Mouse (Mus musculus): ENCODE measurements around the gene Msrb1. TPM values are rescaled to one million over a fixed set of nuclear protein-coding genes. Genes with fewer than 3 reads are reported as not detected.
"Not testable (repeated sequence)": the region's sequence is repeated elsewhere in the genome, so short reads cannot be mapped to it uniquely, and the experiment has no call there.

Msrb1 gene
- polyA plus RNA-seq, 1 experiment from 2014 or later, result 23.6 TPM

DNA sequence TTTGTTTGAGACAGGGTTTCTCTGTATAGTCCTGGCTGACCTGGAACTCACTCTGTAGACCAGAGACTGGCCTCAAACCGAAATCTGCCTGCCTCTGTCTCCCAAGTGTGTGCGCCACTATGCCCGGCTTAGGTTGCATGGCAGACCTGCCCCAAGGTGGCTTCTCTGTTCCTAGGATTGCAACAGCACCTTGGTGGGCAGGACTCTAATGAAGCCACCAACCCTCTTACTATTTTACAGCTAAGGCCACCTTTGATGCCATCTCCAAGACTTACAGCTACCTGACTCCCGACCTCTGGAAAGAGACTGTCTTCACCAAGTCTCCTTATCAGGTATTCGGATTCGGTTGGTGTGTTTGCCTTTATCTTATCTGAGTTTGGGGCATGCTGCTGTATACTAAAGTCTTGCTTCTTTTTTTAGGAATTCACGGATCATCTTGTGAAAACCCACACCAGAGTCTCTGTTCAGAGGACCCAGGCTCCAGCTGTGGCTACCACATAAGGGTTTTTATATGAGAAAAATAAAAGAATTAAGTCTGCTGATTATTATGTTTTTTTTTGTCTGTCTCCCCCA lies 15.0 kb upstream of the Msrb1 start:
- H3K27me3 ChIP-seq; H3K9me3 ChIP-seq; ATAC-seq (ENCODE audit: insufficient number of reproducible peaks, insufficient read depth, low FRiP score, low TSS enrichment): not testable (repeated sequence)
- H3K27ac ChIP-seq, result 0 out of 2 replicates have a peak overlapping the region, but pooled peaks have one; percentile 9
- peaks cover 29% of the 10 kb centered on the region for H3K4me1 ChIP-seq
- H3K4me3 ChIP-seq, result peak overlapping the region; percentile 84
- WGBS, result 59% methylated on average over 7 of the region's 7 CpGs
- peaks cover 33% of the 10 kb centered on the region for H3K36me3 ChIP-seq
- peak overlapping the region; percentile 58 for H3K9ac ChIP-seq
- H3K4me2 ChIP-seq (replicated peaks), result peak overlapping the region; percentile 85

DNA sequence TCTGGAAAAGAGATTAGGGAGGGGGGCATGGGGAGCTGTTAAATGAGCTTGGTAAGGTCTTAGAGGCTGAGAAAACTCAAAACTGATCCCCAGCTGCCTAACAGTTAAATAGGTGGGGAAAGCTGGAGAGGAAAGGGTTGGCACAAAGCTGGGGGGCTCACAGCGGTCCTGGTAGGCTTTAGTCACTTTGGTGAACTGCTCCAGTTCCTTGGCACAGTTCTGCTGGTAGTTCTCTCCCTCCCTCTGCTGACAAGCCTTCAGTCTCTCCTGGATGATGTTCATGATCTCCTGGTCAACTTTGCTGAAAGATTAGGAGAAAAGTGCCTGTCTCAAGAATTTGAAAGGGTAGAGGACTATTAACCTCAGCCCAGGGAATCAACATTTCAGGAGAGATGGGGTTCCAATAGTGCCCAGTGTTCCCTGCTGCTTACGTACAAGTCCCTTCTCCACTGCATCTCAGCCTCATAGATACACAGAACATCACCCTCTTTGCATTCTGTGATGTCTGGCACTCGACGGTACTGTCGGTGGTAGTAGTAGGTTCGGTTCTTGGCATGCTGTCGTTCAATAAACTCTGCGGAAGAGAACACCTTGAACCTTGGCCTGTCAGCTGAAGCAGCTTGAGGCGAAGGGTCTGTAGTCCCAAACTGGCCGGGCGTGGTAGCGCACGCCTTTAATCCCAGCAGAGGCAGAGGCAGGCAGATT lies 14.1 kb upstream of the Msrb1 start:
- no peak overlapping the region for H3K9ac ChIP-seq
- H3K4me3 ChIP-seq, result peak overlapping the region; percentile 14; the same call in 1 of the 2 replicates
- no peak for ATAC-seq (ENCODE audit: insufficient number of reproducible peaks, insufficient read depth, low FRiP score, low TSS enrichment)
- H3K4me1 ChIP-seq, result peaks cover 29% of the 10 kb centered on the region
- H3K4me2 ChIP-seq (replicated peaks), result peak overlapping the region; percentile 85; the same call in 1 of the 2 replicates
- no peaks in the 10 kb centered on the region for H3K27me3 ChIP-seq
- 33% methylated on average over 13 of the region's 13 CpGs for WGBS
- H3K9me3 ChIP-seq, result no peaks in the 10 kb centered on the region
- no peak overlapping the region for H3K27ac ChIP-seq
- H3K36me3 ChIP-seq, result peaks cover 24% of the 10 kb centered on the region

DNA sequence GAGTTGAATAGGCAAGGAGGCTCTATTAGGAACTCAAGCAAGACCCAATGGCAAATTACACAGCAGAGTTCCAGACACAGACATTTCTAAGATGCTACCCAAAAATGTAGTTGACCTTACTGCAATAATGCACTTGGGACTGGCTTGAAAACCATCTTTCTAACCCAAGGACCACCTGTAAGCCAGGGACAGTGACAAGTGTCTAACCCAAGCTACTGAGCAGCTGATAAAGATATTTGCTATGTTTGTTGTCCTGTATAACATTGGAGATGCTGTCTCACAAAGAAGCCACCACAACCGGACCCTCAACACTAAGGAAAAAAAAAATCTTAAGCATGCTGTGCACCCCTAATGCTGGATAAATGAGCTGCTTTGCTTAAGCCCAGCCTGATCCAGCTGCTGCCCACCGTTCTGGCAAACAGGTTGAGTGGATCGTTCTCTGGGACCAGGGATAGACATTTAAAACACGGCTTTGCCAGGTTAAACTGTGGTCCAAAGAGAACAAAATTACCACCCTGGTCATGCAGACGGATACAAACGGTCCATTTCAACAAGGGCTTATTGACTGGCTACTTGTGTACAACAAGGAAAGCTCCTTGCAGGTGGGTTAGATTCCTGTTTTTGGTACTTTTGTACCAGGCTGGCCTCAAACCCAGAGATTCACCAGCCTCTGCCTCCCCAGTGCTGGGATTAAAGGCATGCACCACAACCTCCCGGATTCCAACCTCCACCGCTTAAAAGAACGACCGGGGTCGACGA lies 13.1 kb upstream of the Msrb1 start:
- Histone ChIP-seq H3K4me3 (peak overlapping the region; percentile 74), H3K27ac (peak overlapping the region; percentile 74), H3K27me3 (no peaks in the 10 kb centered on the region), H3K9me3 (no peaks in the 10 kb centered on the region), H3K4me2 (replicated peaks) (peak overlapping the region; percentile 69), H3K9ac (peak overlapping the region; percentile 86), H3K4me1 (peaks cover 29% of the 10 kb centered on the region), H3K36me3 (peaks cover 19% of the 10 kb centered on the region)
- ATAC-seq (ENCODE audit: insufficient number of reproducible peaks, insufficient read depth, low FRiP score, low TSS enrichment), result no peak
- WGBS, result 4% methylated on average over 12 of the region's 12 CpGs

- ATAC-seq (ENCODE audit: insufficient number of reproducible peaks, insufficient read depth, low FRiP score, low TSS enrichment), result 0 out of 2 replicates have a peak, but pooled peaks have one; percentile 3
- H3K27me3 ChIP-seq, result no peaks in the 10 kb centered on the region
- H3K4me3 ChIP-seq, result peak overlapping the region; percentile 74
- H3K36me3 ChIP-seq, result peaks cover 18% of the 10 kb centered on the region
- H3K9me3 ChIP-seq, result no peaks in the 10 kb centered on the region
- peak overlapping the region; percentile 86 for H3K9ac ChIP-seq
- peak overlapping the region; percentile 74 for H3K27ac ChIP-seq
- peaks cover 24% of the 10 kb centered on the region for H3K4me1 ChIP-seq
- H3K4me2 ChIP-seq (replicated peaks), result peak overlapping the region; percentile 69
- WGBS, result under 1% methylated on average over 15 of the region's 15 CpGs
Measured at GRCm38 (mm10) chr17:24723881-24724180, 12.6 kb upstream of the Msrb1 start.

GRCm38 (mm10) chr17:24724184-24724583 lies 12.3 kb upstream of the Msrb1 start, which contains the start of gene Ndufb10:
Gene Ndufb10 (minus strand): TSS chr17:24724478.
- H3K4me2 ChIP-seq (replicated peaks), result peak within 1 kb of the TSS; percentile 69
- H3K9ac ChIP-seq, result peak within 1 kb of the TSS; percentile 86
- H3K36me3 ChIP-seq, result peaks cover 18% of the 10 kb centered on the region
- peak; percentile 67 for ATAC-seq (ENCODE audit: insufficient number of reproducible peaks, insufficient read depth, low FRiP score, low TSS enrichment)
- no peaks in the 10 kb centered on the region for H3K27me3 ChIP-seq
- peaks cover 22% of the 10 kb centered on the region for H3K4me1 ChIP-seq
- no peaks in the 10 kb centered on the region for H3K9me3 ChIP-seq
- peak within 1 kb of the TSS; percentile 74 for H3K4me3 ChIP-seq
- WGBS, result under 1% methylated on average over 30 of the region's 30 CpGs
- peak within 1 kb of the TSS; percentile 74 for H3K27ac ChIP-seq

DNA sequence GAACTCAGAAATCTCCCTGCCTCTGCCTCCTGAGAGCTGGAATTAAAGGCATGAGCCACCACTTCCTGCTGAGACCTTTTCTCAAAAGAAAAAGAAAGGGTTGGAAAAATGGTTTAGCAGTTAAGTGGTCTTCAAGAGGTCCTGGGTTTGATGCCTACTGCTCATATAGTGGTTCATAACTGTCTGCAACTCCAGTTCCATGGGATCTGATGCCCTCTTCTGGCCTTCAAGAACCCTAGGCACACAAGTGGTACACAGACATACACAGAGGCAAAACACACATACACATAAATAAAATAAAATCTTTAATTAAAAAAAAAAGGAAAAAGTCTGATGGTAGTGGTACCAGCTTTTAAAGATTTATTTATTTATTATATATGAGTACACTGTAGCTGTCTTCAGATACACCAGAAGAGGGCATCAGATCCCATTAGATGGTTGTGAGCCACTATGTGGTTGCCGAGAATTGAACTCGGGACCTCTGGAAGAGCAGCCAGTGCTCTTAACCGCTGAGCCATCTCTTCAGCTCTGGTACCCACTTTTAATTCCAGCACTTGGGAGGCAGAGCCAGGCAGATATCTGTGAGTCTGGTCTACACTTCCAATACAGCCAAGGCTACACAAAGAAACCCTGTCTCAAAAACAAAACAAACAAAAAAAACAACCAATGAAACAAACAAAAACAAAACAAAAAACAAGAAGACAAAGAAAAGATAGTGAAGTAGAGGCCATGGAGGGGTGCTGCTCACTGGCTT lies 10.6 kb upstream of the Msrb1 start:
- H3K4me2 ChIP-seq (replicated peaks), result no peak overlapping the region
- no peak for ATAC-seq (ENCODE audit: insufficient number of reproducible peaks, insufficient read depth, low FRiP score, low TSS enrichment)
- no peak overlapping the region for H3K9ac ChIP-seq

GRCm38 (mm10) chr17:24727618-24728017 lies 8.8 kb upstream of the Msrb1 start, which contains the start of gene Rpl3l:
Gene Rpl3l (plus strand): TSS chr17:24727820.
- H3K9me3 ChIP-seq, result no peaks in the 10 kb centered on the region
- H3K4me1 ChIP-seq, result peaks cover 7% of the 10 kb centered on the region
- ATAC-seq (ENCODE audit: insufficient number of reproducible peaks, insufficient read depth, low FRiP score, low TSS enrichment), result no peak
- no peak within 1 kb of the TSS for H3K9ac ChIP-seq
- WGBS, result 72% methylated on average over 2 of the region's 2 CpGs
- H3K27ac ChIP-seq, result no peak within 1 kb of the TSS
- H3K36me3 ChIP-seq, result no peaks in the 10 kb centered on the region; the same call in 1 of the 2 replicates
- H3K4me3 ChIP-seq, result no peak within 1 kb of the TSS
- H3K27me3 ChIP-seq, result no peaks in the 10 kb centered on the region
- H3K4me2 ChIP-seq (replicated peaks), result no peak within 1 kb of the TSS

More for the DNA sequence above, 10.6 kb upstream of the Msrb1 start:
- no peaks in the 10 kb centered on the region for H3K9me3 ChIP-seq
- no peak overlapping the region for H3K27ac ChIP-seq
- peaks cover 22% of the 10 kb centered on the region for H3K4me1 ChIP-seq
- H3K36me3 ChIP-seq, result peaks cover 16% of the 10 kb centered on the region
- 73% methylated on average over 3 of the region's 3 CpGs for WGBS
- H3K27me3 ChIP-seq, result no peaks in the 10 kb centered on the region
- H3K4me3 ChIP-seq, result no peak overlapping the region

GRCm38 (mm10) chr17:24728184-24728583 lies 8.3 kb upstream of the Msrb1 start:
- Histone ChIP-seq H3K9ac (no peak overlapping the region), H3K4me1 (peaks cover 3% of the 10 kb centered on the region), H3K9me3 (no peaks in the 10 kb centered on the region), H3K36me3 (no peaks in the 10 kb centered on the region), H3K4me3 (no peak overlapping the region), H3K27ac (no peak overlapping the region), H3K27me3 (no peaks in the 10 kb centered on the region), H3K4me2 (replicated peaks) (no peak overlapping the region)
- ATAC-seq (ENCODE audit: insufficient number of reproducible peaks, insufficient read depth, low FRiP score, low TSS enrichment), result no peak
- WGBS, result 70% methylated on average over 17 of the region's 17 CpGs

- Histone ChIP-seq H3K9me3 (no peaks in the 10 kb centered on the region), H3K4me1 (no peaks in the 10 kb centered on the region), H3K9ac (no peak overlapping the region), H3K36me3 (no peaks in the 10 kb centered on the region), H3K27me3 (no peaks in the 10 kb centered on the region), H3K4me3 (no peak overlapping the region), H3K4me2 (replicated peaks) (no peak overlapping the region), H3K27ac (no peak overlapping the region)
- no peak for ATAC-seq (ENCODE audit: insufficient number of reproducible peaks, insufficient read depth, low FRiP score, low TSS enrichment)
- WGBS, result 83% methylated on average over 6 of the region's 6 CpGs
Measured at GRCm38 (mm10) chr17:24729067-24729466, 7.4 kb upstream of the Msrb1 start.

DNA sequence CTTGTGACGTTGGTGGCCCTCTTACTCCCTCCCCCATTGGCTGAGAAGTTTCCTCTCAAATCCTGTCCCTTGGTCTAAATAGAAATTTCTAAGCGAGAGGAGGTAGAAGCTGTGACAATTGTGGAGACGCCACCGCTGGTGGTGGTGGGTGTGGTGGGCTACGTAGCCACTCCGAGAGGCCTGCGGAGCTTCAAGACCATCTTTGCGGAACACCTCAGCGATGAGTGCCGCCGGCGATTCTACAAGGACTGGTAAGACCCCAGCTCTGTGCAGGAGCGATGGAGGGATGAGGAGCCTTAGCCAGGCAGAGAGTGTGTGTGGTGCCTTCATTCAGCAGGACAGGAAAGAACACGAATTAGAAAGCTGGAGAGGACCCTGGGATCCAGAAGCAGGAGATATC lies 5.7 kb upstream of the Msrb1 start:
- WGBS, result 82% methylated on average over 14 of the region's 14 CpGs
- Histone ChIP-seq H3K4me1 (no peaks in the 10 kb centered on the region), H3K4me2 (replicated peaks) (no peak overlapping the region), H3K27ac (no peak overlapping the region), H3K9me3 (no peaks in the 10 kb centered on the region), H3K27me3 (no peaks in the 10 kb centered on the region), H3K9ac (no peak overlapping the region), H3K36me3 (no peaks in the 10 kb centered on the region), H3K4me3 (no peak overlapping the region)
- ATAC-seq (ENCODE audit: insufficient number of reproducible peaks, insufficient read depth, low FRiP score, low TSS enrichment), result no peak

DNA sequence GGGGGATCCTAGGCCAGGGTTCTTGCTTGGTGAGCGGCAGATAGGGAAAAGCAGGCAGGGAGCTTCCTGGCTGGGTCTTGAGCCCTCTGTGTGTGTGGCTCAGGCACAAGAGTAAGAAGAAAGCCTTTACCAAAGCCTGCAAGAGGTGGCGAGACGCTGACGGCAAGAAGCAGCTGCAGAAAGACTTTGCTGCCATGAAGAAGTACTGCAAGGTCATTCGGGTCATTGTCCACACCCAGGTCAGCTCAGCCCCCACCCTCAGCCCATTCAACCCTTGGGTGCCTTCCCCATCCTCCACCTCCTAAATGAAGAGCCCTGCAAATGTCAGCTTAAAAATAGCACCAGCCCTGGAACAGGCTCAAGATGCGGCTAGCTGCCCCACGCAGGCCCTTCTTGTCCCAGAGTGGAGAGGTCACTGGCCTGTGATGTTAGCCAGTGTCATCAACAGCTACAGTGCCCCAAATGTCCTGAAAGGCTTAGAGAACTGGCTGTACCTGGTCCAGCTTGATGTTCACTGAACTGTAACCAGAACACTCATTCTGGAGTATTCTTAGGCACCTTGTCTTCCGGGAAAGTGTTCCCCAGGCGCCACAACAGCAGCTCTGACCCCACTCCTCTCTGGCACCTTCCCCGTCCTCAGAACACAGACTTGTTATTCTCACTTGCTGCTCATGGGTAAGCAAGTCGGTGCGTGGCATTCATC lies 4.1 kb upstream of the Msrb1 start:
- ATAC-seq (ENCODE audit: insufficient number of reproducible peaks, insufficient read depth, low FRiP score, low TSS enrichment), result no peak
- H3K4me1 ChIP-seq, result peaks cover 5% of the 10 kb centered on the region
- H3K4me3 ChIP-seq, result no peak overlapping the region
- no peaks in the 10 kb centered on the region for H3K9me3 ChIP-seq
- H3K9ac ChIP-seq, result no peak overlapping the region
- no peak overlapping the region for H3K4me2 ChIP-seq (replicated peaks)
- no peak overlapping the region for H3K27ac ChIP-seq
- no peaks in the 10 kb centered on the region for H3K27me3 ChIP-seq
- WGBS, result 80% methylated on average over 12 of the region's 12 CpGs
- H3K36me3 ChIP-seq, result no peaks in the 10 kb centered on the region
